Mouse (Mus musculus): ENCODE data around the gene D130043K22Rik. TPM values are rescaled to one million over a fixed set of nuclear protein-coding genes. Genes with fewer than 3 reads are reported as not detected.

The D130043K22Rik gene
- 0.71 and 0.86 TPM in 2 replicates for polyA plus RNA-seq (2012; rRNA removed)

DNA sequence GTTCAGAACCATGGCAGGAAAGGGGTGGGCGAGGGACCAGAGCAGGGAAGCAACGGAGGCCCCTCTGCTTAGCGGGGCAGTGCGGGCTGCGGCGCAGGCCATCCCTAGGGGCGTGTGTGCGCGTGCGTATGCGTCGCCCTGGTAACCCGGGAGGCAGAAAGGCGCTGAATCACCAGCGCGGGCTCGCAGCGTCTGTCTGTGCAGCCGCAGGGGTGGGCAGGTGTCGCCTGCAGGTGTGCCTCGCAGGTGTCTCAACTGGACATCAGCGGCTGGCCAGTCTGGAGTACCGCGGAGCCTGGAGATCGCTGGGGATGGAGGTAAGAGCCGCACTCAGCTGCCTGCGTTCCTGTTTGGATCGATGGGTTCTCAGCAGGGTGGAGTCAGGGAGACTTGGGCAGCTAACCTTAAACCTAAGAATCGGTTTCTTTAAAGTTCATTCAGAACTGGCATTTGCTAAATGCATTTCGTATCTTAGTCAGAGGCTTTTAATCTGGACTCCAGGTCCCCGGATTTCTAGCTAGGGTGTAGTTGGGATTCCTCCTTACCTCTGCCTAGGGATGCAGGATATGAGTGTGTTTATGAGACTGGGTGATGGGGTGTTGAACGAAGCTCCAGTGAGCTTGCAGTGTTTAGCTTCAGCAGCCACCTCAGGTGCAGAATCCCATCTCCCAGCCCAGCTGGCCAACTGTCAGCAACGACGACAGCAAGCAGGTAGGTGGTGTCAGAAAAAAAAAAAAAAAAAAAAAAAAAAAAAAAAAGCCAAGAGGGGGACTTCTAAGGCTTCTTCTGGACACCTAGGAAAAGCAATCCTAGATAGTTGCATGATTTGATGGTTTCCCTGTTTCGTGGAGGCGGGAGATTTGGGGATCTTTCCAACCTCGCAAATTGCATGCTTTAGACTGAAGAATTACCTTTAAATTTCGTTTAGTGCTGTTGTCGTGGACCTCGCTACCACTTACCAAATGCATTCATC is at the start of gene D130043K22Rik:
Gene D130043K22Rik, plus strand, starts transcription at position 153 of the 973 bp plus-strand sequence.
- TF ChIP-seq POLR2A (IDR thresholded peaks at IDR 0.05; ENCODE audit: borderline replicate concordance, extremely low read depth, low read depth, low read length) = no peak
- TF ChIP-seq CTCF (IDR thresholded peaks at IDR 0.05; ENCODE audit: insufficient read depth, low read length) = no peak
- H3K4me3 ChIP-seq (replicated peaks; ENCODE audit: extremely low read depth, low read depth, low read length) = no peak within 1 kb of the TSS
- no peaks in the 10 kb centered on the region for H3K4me1 ChIP-seq (ENCODE audit: control insufficient read depth, insufficient read depth, low read length)
- DNase-seq = no peak
- 18% methylated on average over 40 of the region's 40 CpGs for WGBS

DNA sequence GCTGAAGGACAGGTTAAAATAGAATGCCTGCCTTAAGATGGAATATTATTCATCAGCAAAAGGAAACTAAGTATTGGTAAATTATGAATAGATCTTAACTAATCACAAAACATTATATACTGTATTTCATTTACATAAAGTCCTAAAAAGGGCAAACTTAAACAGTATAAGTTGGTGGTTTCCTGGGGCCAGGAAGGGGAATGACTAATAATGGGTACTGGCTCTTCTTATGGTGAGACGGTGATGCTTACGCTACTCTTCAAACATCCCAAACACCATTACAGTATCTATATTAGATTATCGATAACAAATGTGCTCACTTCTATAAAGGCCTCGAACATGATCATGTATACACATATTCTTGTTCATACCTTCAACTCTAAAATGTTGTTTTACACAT is 46.2 kb upstream of the D130043K22Rik start:
- TF ChIP-seq POLR2A (IDR thresholded peaks at IDR 0.05; ENCODE audit: borderline replicate concordance, extremely low read depth, low read depth, low read length) (no peak), CTCF (IDR thresholded peaks at IDR 0.05; ENCODE audit: insufficient read depth, low read length) (no peak)
- 96% methylated on average over 4 of the region's 4 CpGs for WGBS
- DNase-seq = no peak
- Histone ChIP-seq H3K4me1 (ENCODE audit: control insufficient read depth, insufficient read depth, low read length) (peaks cover 3% of the 10 kb centered on the region), H3K4me3 (replicated peaks; ENCODE audit: extremely low read depth, low read depth, low read length) (no peak overlapping the region)

DNA sequence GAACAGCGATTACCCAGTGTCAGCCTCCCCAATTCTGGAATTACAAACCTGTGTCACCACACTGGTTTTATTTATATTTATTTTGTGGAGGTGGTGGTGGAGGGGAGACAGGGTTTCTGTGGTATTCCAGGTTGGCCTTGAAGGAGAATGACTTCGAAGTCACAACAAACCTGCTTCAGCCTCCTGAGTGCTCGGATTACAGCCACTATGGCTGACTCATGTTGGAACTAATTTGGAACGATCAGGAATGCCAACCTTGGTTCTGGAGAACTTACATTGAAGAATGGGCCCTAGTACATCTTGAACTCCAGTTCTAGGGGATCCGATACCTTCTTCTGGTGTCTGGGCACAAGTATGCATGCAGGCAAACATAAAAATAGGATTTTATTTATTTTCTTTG is 45.6 kb upstream of the D130043K22Rik start:
- WGBS = 58% methylated on average over 5 of the region's 5 CpGs

DNA sequence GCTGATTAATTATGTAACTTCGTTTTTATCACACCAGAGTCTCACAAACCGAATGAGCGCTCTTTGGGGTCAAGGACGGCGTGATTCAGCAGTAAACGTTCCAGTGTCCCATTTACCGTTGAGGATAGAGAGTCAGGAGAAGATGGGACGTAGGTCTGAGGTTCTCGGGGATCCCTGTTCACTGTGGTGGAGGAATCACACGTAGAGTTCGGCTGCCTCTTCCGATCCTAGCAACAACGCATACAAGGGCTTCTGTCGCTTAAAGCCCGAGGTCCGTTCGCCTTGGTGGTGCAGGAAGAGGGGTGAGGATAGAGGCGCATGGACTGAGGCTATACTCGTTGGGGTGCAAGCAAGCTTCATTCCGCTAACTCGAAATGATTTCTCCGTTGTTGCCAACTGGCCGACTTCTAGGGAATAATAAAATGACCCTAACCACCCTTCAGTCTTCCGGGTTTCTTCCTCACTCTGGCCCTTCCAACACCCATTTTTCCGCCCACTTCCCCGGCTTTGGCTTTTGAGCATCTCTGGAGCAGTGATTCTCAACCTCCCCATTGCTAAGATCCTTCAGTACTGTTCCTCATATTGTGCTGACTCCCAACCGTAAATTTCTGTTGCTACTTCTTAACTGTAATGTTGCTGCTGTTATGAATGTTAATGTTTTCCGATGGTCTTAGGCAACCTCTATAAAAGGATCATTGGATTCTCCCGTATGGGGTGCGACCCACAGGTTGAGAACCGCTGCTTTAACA is 44.8 kb upstream of the D130043K22Rik start:
- Histone ChIP-seq H3K4me3 (replicated peaks; ENCODE audit: extremely low read depth, low read depth, low read length) (peak overlapping the region; percentile 92), H3K4me1 (ENCODE audit: control insufficient read depth, insufficient read depth, low read length) (peaks cover 9% of the 10 kb centered on the region)
- peak; percentile 59 for DNase-seq
- TF ChIP-seq POLR2A (IDR thresholded peaks at IDR 0.05; ENCODE audit: borderline replicate concordance, extremely low read depth, low read depth, low read length) = peak; percentile 58; the same call in 1 of the 2 replicates
- TF ChIP-seq CTCF (IDR thresholded peaks at IDR 0.05; ENCODE audit: insufficient read depth, low read length) = no peak
- WGBS = under 1% methylated on average over 31 of the region's 31 CpGs

More for the DNA sequence above, 45.6 kb upstream of the D130043K22Rik start:
- H3K4me1 ChIP-seq (ENCODE audit: control insufficient read depth, insufficient read depth, low read length) = peaks cover 9% of the 10 kb centered on the region
- no peak overlapping the region for H3K4me3 ChIP-seq (replicated peaks; ENCODE audit: extremely low read depth, low read depth, low read length)
- no peak for DNase-seq
- TF ChIP-seq CTCF (IDR thresholded peaks at IDR 0.05; ENCODE audit: insufficient read depth, low read length) (no peak), POLR2A (IDR thresholded peaks at IDR 0.05; ENCODE audit: borderline replicate concordance, extremely low read depth, low read depth, low read length) (no peak)

DNA sequence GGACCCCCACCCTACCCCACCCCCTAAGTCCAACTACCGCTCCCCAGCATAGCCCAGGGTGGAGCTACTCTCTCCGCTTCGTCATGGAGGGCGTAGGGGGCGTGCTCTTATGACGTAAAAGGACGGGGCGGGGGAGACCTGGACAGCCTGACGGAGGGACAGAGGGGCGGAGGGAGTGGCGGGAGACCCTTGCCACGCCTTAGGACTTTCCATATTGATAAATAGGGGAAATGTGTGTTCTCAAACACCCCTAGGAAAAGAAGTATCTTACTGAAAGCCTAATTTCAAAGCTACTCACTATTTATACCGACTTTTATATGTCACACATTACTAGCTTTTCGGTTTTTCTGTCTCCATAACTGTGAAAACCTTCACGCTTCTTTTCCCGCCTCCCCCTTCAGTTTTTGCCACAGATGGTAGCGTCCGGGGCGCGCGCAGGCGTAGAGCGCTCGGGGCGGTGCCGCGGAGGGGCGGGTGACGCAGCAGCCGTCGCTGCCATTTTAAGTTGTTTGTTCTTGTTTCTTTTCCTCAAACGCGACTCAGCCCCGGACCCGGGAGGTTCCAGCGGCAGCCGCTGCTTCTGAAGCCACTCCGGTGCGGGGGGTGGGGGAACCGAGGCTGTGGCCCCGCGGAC is 44.1 kb upstream of the D130043K22Rik start:
- WGBS = under 1% methylated on average over 42 of the region's 42 CpGs
- peak overlapping the region; percentile 95 for H3K4me3 ChIP-seq (replicated peaks; ENCODE audit: extremely low read depth, low read depth, low read length)
- peak; percentile 98 for TF ChIP-seq POLR2A (IDR thresholded peaks at IDR 0.05; ENCODE audit: borderline replicate concordance, extremely low read depth, low read depth, low read length)
- TF ChIP-seq CTCF (IDR thresholded peaks at IDR 0.05; ENCODE audit: insufficient read depth, low read length) = no peak
- H3K4me1 ChIP-seq (ENCODE audit: control insufficient read depth, insufficient read depth, low read length) = peaks cover 12% of the 10 kb centered on the region
- DNase-seq = peak; percentile 98

DNA sequence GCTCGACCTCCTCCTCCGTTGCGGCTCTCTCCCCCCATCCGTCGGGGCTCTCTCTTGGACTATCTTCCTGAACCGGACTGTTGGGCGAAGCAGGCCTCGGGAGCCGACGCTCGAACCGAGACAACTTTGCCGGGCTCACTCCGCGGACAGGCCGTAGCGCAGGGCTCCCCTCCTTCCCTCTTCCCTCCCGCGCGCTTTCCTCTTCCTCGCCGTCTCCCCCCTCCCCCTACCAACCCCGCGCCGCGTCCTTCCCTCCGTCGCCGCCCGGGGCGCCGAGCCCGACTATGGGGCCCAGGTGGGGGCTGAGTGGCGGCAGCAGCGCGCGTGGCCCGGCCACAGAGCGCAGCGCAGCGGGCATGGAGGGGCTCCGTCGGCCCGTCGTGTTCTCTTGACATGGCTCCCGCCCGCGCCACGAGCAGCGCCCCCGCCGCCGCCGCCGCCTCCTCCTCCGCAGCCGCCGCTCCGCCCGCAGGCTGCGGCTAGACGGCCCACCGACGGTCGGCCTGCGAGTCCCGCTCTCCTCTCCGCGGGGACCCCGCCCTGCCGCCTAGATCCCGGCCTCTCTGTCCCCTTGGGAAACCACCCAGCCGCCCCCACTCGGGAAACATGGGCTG is 43.5 kb upstream of the D130043K22Rik start, which contains the start of gene BC005537:
Gene BC005537, plus strand, starts transcription at position 350 of the 614 bp plus-strand sequence.
- under 1% methylated on average over 66 of the region's 74 CpGs for WGBS
- TF ChIP-seq CTCF (IDR thresholded peaks at IDR 0.05; ENCODE audit: insufficient read depth, low read length) (no peak), POLR2A (IDR thresholded peaks at IDR 0.05; ENCODE audit: borderline replicate concordance, extremely low read depth, low read depth, low read length) (no peak; the same call in 1 of the 2 replicates)
- Histone ChIP-seq H3K4me1 (ENCODE audit: control insufficient read depth, insufficient read depth, low read length) (peaks cover 12% of the 10 kb centered on the region), H3K4me3 (replicated peaks; ENCODE audit: extremely low read depth, low read depth, low read length) (peak within 1 kb of the TSS; percentile 95)
- no peak for DNase-seq

DNA sequence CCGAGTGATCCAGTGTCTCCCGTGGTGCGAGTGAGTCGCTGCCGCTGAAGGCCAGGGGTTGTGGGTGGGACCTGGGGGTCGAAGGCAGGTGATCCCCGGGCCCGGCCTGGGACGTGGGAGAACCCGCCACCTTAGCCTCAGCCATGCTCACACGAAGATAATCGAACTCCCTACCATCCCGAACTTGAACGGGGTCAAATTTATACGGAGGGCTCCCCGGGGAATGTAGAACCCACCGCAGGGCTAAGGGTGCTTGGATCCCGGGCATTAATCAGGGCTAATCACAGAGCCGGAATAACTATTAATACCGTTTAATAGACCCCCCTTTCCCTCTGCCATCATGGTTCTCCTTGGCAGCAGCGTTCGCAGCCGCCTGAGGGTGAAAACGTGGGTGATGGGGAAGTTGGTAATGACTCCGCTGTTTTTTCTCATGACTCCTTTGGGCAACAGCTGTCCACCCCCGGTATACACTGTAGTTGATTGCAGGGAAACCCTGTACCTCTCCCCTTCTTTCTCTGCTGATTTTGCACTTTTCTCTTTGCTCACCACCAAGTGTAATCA is 42.7 kb upstream of the D130043K22Rik start:
- WGBS = under 1% methylated on average over 26 of the region's 26 CpGs
- TF ChIP-seq CTCF (IDR thresholded peaks at IDR 0.05; ENCODE audit: insufficient read depth, low read length) = no peak
- TF ChIP-seq POLR2A (IDR thresholded peaks at IDR 0.05; ENCODE audit: borderline replicate concordance, extremely low read depth, low read depth, low read length) = no peak
- DNase-seq = peak; percentile 36
- Histone ChIP-seq H3K4me1 (ENCODE audit: control insufficient read depth, insufficient read depth, low read length) (peaks cover 12% of the 10 kb centered on the region), H3K4me3 (replicated peaks; ENCODE audit: extremely low read depth, low read depth, low read length) (peak overlapping the region; percentile 95)

DNA sequence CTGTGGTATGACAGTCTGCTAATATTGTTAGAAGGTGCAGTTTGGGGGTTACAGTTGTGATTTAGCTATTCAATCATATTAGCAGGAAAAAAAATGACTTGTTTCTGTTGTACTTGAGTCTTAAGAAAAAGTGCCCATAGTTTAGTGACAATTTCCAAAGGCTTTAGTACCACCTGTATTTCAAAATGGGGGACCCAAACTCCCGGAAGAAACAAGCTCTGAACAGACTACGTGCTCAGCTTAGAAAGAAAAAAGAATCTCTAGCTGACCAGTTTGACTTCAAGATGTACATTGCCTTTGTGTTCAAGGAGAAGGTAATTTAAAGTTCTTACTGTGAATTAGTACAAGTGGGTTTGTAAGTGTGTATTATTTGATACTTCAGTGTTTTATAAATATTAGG is 41.7 kb upstream of the D130043K22Rik start:
- DNase-seq = no peak
- TF ChIP-seq POLR2A (IDR thresholded peaks at IDR 0.05; ENCODE audit: borderline replicate concordance, extremely low read depth, low read depth, low read length) = no peak
- no peak for TF ChIP-seq CTCF (IDR thresholded peaks at IDR 0.05; ENCODE audit: insufficient read depth, low read length)
- 2% methylated on average over 2 of the region's 2 CpGs for WGBS
- Histone ChIP-seq H3K4me3 (replicated peaks; ENCODE audit: extremely low read depth, low read depth, low read length) (peak overlapping the region; percentile 49), H3K4me1 (ENCODE audit: control insufficient read depth, insufficient read depth, low read length) (peaks cover 12% of the 10 kb centered on the region)
